Mouse (Mus musculus) gastrocnemius, adult 2 months (tissue): ENCODE results near the gene 1110057P08Rik. TPM values are rescaled to one million over a fixed set of nuclear protein-coding genes. Genes with fewer than 3 reads are reported as not detected.
"Not testable (repeated sequence)": the region's sequence is repeated elsewhere in the genome, so short reads cannot be mapped to it uniquely, and the experiment has no call there.

Experiments
- DNase-seq: peaks from one replicate; pipeline ENCODE4 v3.0.0; 2022
- H3K27ac ChIP-seq: fragments of 200-600 bp; 2 replicates; pipeline ENCODE4 v1.8.1; 2022; ENCODE audit warnings: mild to moderate bottlenecking
- H3K4me3 ChIP-seq: fragments of 200-600 bp; 2 replicates; pipeline ENCODE4 v1.8.1; 2022; ENCODE audit warnings: mild to moderate bottlenecking, moderate library complexity
- CTCF ChIP-seq: fragments of 200-600 bp; IDR thresholded peaks from 2 replicates; pipeline ENCODE4 v1.8.1; 2022; ENCODE audit warnings: antibody characterized with exemption, mild to moderate bottlenecking, moderate library complexity
- intact Hi-C: fragments of 180-260 bp; cut with DNase I; formaldehyde crosslinking; loops from one replicate; pipeline ENCODE4 v1.15.1; 2025
- long read RNA-seq, 2 experiments: library from polyadenylated mRNA; stranded (forward); transcript quantifications; one replicate each; pipeline ENCODE4 v2.0.0; 2021
- total RNA-seq, 2 experiments: library from RNA; stranded (reverse); gene quantifications; 2 replicates each; pipeline ENCODE4 v1.2.3; 2021

Gene 1110057P08Rik
- total RNA-seq = not detected
- long read RNA-seq, experiment 1 = 0 reads
- long read RNA-seq, experiment 2 = 0 reads

DNA sequence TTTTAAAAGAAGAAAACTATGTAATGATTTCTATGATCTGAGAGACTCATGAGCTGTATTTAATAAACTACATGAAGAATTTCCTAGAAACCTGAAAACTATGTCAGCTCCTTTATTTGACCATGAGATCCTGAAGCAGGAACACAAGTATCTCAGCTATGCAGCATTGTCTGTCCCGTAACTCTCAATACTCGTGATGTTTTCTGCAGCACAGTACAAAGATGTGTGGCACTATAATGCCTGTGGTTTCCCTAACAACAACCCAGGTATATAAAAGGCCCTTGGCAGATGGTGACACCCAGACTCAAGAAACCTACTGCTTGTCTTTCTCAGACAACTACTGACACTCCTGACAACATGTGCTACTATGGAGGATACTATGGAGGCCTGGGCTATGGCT lies at the start of gene 1110057P08Rik:
Gene 1110057P08Rik (plus strand): TSS at position 301 of the 400 bp plus-strand sequence.
- TF ChIP-seq CTCF = no peak
- H3K4me3 ChIP-seq = no peak within 1 kb of the TSS
- intact Hi-C loops = no loop called here
- no peak for DNase-seq
- no peak within 1 kb of the TSS for H3K27ac ChIP-seq

DNA sequence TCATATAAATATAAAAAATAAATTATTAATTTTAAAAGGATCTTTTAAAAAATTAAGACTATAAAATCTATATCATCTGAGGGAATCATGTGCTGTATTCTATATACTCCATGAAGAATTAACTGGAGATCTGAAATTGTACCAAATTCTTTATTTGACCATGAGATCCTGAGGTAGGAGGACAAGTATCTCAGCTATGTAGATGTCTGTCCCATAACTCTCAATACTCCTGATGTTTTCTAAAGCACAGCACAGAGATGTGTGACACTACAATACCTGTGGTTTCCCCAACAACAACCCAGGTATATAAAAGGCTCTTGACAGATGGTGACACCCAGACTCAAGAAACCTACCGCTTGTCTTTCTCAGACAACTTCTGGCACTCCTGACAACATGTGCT lies 34.0 kb upstream of the 1110057P08Rik start, which contains the start of gene Gm6358:
Gene Gm6358 (plus strand): TSS at position 301 of the 400 bp plus-strand sequence.
- DNase-seq = no peak
- intact Hi-C loops = no loop called here
- TF ChIP-seq CTCF = no peak

DNA sequence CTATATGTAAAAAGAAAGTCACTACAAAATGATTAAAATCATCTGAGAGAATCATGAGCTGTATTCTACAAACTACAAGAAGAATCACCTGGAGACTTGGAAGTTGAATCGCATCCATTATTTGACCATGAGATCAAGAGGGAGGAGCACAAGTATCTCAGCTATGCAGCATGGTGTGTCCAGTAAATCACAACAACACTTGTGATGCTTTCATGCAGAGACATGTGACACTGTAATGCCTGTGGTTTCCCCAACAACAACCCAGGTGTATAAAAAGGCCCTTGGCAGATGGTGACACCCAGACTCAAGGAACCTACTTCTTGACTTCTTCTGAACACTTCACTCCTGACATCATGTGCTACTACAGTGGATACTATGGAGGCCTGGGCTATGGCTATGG lies 23.7 kb upstream of the 1110057P08Rik start, which contains the start of gene Gm10061:
Gene Gm10061 (plus strand): TSS at position 301 of the 400 bp plus-strand sequence.
- no peak for DNase-seq
- H3K4me3 ChIP-seq = no peak within 1 kb of the TSS
- H3K27ac ChIP-seq = no peak within 1 kb of the TSS
- intact Hi-C loops = no loop called here
- no peak for TF ChIP-seq CTCF

More for the DNA sequence above, 34.0 kb upstream of the 1110057P08Rik start, which contains the start of gene Gm6358:
- Histone ChIP-seq H3K4me3 (no peak within 1 kb of the TSS), H3K27ac (no peak within 1 kb of the TSS)

DNA sequence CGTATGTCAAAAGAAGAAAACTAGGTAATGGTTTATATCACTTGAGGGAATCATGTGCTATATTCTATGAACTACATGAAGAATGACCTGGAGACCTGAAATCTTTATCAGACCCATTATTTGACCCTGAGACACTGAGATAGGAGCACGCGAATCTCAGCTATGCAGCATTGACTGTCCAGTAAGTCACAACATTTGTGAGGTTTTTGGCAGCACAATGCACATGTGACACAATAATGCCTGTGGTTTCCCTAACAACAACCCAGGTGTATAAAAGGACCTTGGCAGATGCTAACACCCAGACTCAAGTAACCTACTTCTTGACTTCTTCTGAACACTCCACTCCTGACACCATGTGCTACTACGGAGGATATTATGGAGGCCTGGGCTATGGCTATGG lies 16.9 kb upstream of the 1110057P08Rik start, which contains the start of gene Gm9789:
Gene Gm9789 (plus strand): TSS at position 301 of the 400 bp plus-strand sequence.
- Histone ChIP-seq H3K27ac (no peak within 1 kb of the TSS), H3K4me3 (no peak within 1 kb of the TSS)
- intact Hi-C loops = no loop called here
- TF ChIP-seq CTCF = no peak
- DNase-seq = no peak

DNA sequence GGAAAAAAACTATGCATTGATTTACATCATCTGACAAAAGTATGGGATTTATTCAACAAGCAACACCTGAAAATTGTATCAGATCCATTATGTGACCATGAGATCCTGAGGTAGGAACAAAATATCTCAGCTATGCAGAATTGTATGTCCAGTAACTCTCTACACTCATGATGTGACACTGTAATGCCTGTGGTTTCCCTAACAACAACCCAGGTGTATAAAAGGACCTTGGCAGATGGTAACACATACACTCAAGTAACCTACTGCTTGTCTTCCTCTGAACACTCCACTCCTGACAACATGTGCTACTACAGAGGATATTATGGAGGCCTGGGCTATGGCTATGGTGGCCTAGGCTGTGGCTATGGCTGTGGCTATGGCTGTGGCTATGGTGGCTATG lies 5.3 kb upstream of the 1110057P08Rik start, which contains the start of gene Gm7735:
Gene Gm7735 (plus strand): TSS at position 301 of the 400 bp plus-strand sequence.
- H3K27ac ChIP-seq, intact Hi-C loops, H3K4me3 ChIP-seq, DNase-seq: not testable (repeated sequence)

DNA sequence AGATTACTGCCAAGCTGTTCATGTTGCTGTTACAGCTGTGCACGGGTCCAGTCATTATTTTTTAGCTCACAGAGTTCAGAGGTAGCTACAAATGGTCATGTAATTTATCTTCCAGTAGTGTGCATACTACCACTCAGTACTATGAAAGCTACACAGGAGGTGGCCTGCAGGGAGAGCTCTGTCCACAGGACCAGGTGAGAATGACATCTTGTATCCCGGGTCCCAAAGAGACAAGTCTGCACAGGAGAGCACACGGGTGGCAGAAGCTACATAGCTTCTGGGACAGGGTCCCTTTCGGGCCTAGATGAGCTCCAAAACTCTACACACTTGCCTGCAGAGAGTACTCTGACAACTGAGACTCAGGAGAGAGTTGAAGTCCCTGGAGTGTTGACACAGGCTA lies 14.1 kb downstream of the 1110057P08Rik start:
- intact Hi-C loops = no loop called here
- no peak for TF ChIP-seq CTCF
- no peak overlapping the region for H3K27ac ChIP-seq
- DNase-seq = no peak
- no peak overlapping the region for H3K4me3 ChIP-seq

DNA sequence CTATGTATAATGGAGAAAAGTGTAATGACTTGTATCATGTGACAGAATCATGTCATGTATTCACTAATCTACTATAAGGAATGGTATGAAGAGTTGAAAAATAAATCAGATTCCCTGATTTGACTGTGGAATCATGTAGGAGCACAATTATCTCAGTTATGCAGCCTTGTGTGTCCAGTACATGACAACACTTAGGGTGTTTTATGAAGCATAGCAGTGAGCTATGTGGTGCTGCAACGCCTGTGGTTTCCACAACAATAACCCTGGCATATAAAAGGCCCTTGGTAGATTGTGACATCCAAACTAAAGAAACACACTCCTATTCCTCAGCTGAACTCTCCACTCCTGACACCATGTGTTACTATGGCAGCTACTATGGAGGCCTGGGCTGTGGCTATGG lies 31.0 kb downstream of the 1110057P08Rik start, which contains the start of gene Krtap20-2:
Gene Krtap20-2 (plus strand): TSS at position 301 of the 400 bp plus-strand sequence.
- Histone ChIP-seq H3K4me3 (no peak within 1 kb of the TSS), H3K27ac (no peak within 1 kb of the TSS)
- DNase-seq = no peak
- no peak for TF ChIP-seq CTCF
- intact Hi-C loops = no loop called here

Other genes with a start within 250 kb of the 1110057P08Rik start
- gene Krtap19-9b, start 242.5 kb upstream of the 1110057P08Rik start, total RNA-seq = not detected
- not detected for gene Krtap16-3, start 211.9 kb upstream of the 1110057P08Rik start, total RNA-seq
- gene Krtap22-2, start 164.0 kb upstream of the 1110057P08Rik start, total RNA-seq = not detected
- not detected for gene Gm10229, start 159.5 kb upstream of the 1110057P08Rik start, total RNA-seq
- not detected for gene Krtap6-1, start 143.0 kb upstream of the 1110057P08Rik start, total RNA-seq
- not detected for gene Gm10228, start 133.3 kb upstream of the 1110057P08Rik start, total RNA-seq
- not detected for gene Krtap6-5, start 126.9 kb upstream of the 1110057P08Rik start, total RNA-seq
- gene 1110025L11Rik, start 110.7 kb upstream of the 1110057P08Rik start, total RNA-seq = not detected
- not detected for gene Krtap6-3, start 90.7 kb upstream of the 1110057P08Rik start, total RNA-seq
- not detected for gene Gm6358, start 33.9 kb upstream of the 1110057P08Rik start, total RNA-seq
- gene Gm10061, start 23.6 kb upstream of the 1110057P08Rik start, total RNA-seq = not detected
- not detected for gene Gm9789, start 16.8 kb upstream of the 1110057P08Rik start, total RNA-seq
- gene Gm7735, start 5.2 kb upstream of the 1110057P08Rik start, total RNA-seq = not detected
- not detected for gene Krtap20-2, start 31.1 kb downstream of the 1110057P08Rik start, total RNA-seq
- gene Krtap21-1, start 229.1 kb downstream of the 1110057P08Rik start, total RNA-seq = not detected
- not detected for gene Krtap6-2, start 245.4 kb downstream of the 1110057P08Rik start, total RNA-seq